Mouse (Mus musculus): Measurements from ENCODE around the gene Far2. TPM values are rescaled to one million over a fixed set of nuclear protein-coding genes. Genes with fewer than 3 reads are reported as not detected.

The Far2 gene
- polyA plus RNA-seq, 1 experiment from 2014 or later, result 1.4 TPM

DNA sequence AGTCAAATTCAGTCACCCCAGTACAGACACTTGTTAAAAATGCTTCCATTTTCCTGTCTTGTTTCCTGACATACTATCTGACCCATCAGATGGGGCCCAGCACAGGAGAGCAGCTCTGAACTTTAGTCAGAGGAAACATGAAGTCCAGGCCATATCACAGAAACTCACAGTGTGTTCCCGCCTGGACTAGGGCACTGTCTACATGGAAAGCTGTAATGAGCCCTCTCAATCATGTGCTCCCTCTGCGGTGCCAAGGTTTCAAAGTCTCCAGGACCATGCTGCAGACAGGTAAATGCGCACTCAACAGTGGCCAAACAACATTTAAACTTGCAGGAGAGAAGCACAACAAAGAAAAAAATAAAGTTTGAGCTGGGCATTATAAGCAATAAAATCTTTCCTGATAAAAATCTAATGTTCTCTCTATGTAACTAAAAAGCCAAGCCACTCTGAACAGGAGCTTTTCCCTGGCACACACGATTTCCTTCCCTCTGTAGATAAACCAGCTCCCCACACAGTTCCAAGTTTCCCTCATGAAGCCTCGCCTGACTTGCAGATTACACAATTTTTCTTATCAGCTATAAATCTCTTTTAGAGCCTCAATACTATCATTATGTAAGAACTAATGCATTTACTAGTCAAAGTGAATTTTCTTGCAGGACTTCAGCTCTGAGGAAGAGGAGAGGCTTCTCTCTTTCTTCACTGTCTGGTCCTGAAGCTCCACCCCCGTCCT lies 147.1 kb downstream of the Far2 start:
- no peak overlapping the region for H3K9ac ChIP-seq
- ATAC-seq (ENCODE audit: extremely low read depth, insufficient number of reproducible peaks, low FRiP score, low TSS enrichment), result no peak
- H3K27ac ChIP-seq (replicated peaks), result no peak overlapping the region
- no peaks in the 10 kb centered on the region for H3K9me3 ChIP-seq
- no peak overlapping the region for H3K4me3 ChIP-seq
- H3K4me2 ChIP-seq, result no peak overlapping the region
- peaks cover 84% of the 10 kb centered on the region for H3K36me3 ChIP-seq
- H3K27me3 ChIP-seq (replicated peaks), result no peaks in the 10 kb centered on the region
- WGBS, result 81% methylated on average over 6 of the region's 6 CpGs
- no peaks in the 10 kb centered on the region for H3K4me1 ChIP-seq

DNA sequence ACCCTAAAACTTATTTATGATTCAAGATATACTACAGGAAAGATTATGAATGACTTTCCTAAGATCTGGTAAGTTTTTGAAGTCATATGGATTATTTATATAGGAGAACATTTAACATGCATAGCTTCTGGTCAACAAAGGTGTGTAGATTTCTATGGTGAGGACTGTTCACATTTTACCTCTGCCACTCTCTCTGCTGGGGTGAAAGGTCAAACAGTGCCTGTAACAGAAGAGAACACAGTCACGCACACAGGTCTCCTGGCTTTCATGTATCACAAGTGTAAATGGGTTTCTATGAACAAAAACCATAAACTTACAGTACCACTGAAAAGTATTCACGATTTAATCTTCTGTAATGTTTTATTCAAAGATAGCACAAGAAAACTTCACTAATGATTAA lies 152.1 kb downstream of the Far2 start:
- Histone ChIP-seq H3K27ac (replicated peaks) (no peak overlapping the region), H3K4me3 (no peak overlapping the region), H3K4me1 (no peaks in the 10 kb centered on the region), H3K36me3 (peaks cover 83% of the 10 kb centered on the region), H3K9me3 (no peaks in the 10 kb centered on the region), H3K4me2 (no peak overlapping the region), H3K9ac (no peak overlapping the region), H3K27me3 (replicated peaks) (no peaks in the 10 kb centered on the region)
- 83% methylated on average over 2 of the region's 2 CpGs for WGBS
- ATAC-seq (ENCODE audit: extremely low read depth, insufficient number of reproducible peaks, low FRiP score, low TSS enrichment), result no peak

DNA sequence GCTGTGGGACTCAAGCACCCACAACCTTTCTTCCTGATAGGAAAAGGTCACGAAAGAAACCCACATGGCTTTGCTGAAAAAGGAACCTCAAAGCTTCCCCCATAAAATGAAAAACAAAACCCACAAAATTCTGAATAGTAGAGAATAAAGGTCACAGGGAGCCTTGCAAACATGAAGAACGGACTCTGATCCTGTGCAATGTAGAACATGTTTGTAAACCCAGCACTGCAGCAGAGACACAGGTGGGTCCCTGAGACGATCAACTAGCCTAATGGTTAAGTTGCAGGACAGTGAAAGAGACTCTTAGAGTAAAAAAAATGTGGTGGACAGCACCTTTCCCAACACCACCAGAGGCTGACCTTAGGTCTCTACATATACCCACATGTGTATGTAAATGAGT lies 152.7 kb downstream of the Far2 start:
- H3K4me2 ChIP-seq, result no peak overlapping the region
- 90% methylated on average over 3 of the region's 3 CpGs for WGBS

DNA sequence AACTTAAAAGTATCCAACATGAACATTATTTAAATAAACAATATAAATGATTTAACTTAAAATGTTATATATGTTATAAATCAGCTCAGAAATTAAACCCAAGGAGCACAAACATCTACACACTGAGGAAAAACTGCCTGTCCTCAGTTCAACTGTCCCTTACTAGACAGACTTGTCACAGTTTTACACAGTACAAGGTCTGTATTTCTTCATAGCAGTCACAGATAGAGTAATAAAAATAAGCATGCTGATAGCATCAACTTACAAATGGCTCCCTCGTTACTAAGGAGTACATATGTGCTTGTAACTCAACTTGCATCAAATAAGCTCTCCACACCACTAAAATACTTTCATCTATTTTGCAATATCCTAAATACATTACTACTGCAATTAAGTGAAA lies 158.1 kb downstream of the Far2 start:
- no peak for ATAC-seq (ENCODE audit: extremely low read depth, insufficient number of reproducible peaks, low FRiP score, low TSS enrichment)
- H3K27ac ChIP-seq (replicated peaks), result no peak overlapping the region
- no peak overlapping the region for H3K9ac ChIP-seq
- H3K4me3 ChIP-seq, result no peak overlapping the region
- WGBS, result 64% methylated on average over 1 of the region's 1 CpGs
- H3K27me3 ChIP-seq (replicated peaks), result no peaks in the 10 kb centered on the region
- H3K4me2 ChIP-seq, result no peak overlapping the region
- peaks cover 45% of the 10 kb centered on the region for H3K36me3 ChIP-seq
- H3K9me3 ChIP-seq, result no peaks in the 10 kb centered on the region
- peaks cover 14% of the 10 kb centered on the region for H3K4me1 ChIP-seq

More for the DNA sequence above, 152.7 kb downstream of the Far2 start:
- no peak for ATAC-seq (ENCODE audit: extremely low read depth, insufficient number of reproducible peaks, low FRiP score, low TSS enrichment)
- Histone ChIP-seq H3K9me3 (no peaks in the 10 kb centered on the region), H3K4me3 (no peak overlapping the region), H3K36me3 (peaks cover 80% of the 10 kb centered on the region), H3K4me1 (no peaks in the 10 kb centered on the region), H3K27ac (replicated peaks) (no peak overlapping the region), H3K9ac (no peak overlapping the region), H3K27me3 (replicated peaks) (no peaks in the 10 kb centered on the region)

DNA sequence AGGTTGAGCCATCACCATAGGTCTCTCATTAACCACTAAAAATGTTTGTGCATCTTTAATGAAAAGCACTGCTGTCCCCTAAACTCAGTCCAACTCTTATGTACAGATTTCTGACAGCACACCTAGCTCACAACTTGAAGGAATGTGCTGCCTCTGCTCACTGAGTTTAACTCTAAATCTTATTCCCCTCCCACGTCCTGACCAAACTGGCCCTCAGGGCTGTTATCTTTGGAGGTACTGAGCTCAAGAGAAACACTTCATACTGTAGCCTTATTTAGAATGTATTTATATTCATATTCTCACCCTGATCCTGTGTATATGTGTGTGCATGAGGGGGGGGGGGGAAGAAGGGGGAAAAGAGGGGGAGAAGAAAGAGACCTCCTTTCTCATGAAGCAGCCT lies 160.5 kb downstream of the Far2 start:
- no peak overlapping the region for H3K4me3 ChIP-seq
- no peak for ATAC-seq (ENCODE audit: extremely low read depth, insufficient number of reproducible peaks, low FRiP score, low TSS enrichment)
- 29% methylated on average over 1 of the region's 1 CpGs for WGBS
- H3K27me3 ChIP-seq (replicated peaks), result no peaks in the 10 kb centered on the region
- no peak overlapping the region; the same call in 1 of the 2 replicates for H3K9ac ChIP-seq
- no peaks in the 10 kb centered on the region for H3K9me3 ChIP-seq
- H3K36me3 ChIP-seq, result peaks cover 26% of the 10 kb centered on the region
- H3K27ac ChIP-seq (replicated peaks), result no peak overlapping the region
- H3K4me2 ChIP-seq, result no peak overlapping the region
- H3K4me1 ChIP-seq, result peaks cover 25% of the 10 kb centered on the region

DNA sequence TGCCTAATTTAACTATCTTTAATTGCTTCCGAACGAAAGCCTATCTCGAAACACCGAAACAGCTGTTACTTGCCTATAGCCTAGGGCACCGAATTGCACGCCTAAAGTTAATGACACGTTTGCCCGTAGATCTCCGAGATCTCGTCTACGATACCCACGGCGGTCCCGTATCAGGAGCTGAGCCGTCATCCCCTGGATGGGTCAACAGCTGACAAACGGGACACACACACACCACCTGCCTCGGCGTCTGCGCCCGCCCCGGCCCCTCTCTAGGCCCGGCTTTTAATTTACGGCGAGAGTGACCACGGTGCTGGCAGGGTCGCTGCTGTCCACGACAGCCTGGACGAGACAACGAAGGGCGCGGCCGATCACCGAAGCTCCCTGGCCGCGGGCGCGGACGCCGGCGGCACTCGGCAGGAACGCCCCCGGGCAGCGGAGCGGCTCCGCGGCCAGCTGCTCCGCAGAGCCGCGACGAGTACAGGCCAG lies 164.4 kb downstream of the Far2 start:
- no peaks in the 10 kb centered on the region for H3K27me3 ChIP-seq (replicated peaks)

DNA sequence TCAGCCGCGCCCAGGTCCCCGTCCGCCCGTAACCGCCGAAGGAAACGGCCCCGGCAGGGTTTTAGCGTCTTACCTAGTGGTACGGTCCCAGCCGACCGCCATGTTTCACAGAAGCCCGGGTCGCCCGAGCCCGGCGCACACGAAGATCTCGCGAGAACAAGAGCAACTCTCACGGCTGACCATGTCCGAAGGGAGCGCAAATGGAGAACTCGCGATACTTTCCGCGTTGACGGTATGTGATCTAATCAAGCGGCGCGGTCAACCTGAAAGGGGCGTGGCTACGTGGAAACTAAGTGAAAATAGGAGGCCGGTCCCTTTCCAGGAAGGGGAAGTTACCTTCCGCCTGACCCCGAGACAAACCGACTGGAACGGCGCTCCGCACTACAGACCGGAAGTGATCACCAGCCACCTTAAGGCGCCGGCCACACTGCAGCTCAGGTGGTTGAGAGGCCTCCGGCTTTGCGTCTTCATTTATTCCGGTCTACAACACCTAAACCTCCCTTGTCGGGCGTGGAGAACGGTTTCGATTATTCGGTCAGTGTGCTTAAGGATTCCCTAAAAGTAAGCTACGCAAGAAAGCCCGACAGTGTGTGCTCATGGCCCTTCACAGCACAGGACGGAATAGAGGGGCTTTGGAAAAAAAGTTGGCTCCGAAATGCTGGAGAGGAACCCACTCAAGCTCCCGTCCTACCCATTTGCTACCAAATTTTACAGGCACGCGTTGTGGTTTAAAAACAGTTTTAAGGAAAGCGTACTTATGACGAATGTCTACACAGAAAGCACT lies 165.0 kb downstream of the Far2 start, which contains the start of gene Ergic2:
Gene Ergic2, minus strand, starts transcription at position 478 of the 784 bp plus-strand sequence.
- Histone ChIP-seq H3K4me1 (peaks cover 37% of the 10 kb centered on the region), H3K27me3 (replicated peaks) (no peaks in the 10 kb centered on the region), H3K27ac (replicated peaks) (peak within 1 kb of the TSS; percentile 88), H3K36me3 (peaks cover 2% of the 10 kb centered on the region; the same call in 1 of the 2 replicates), H3K4me3 (peak within 1 kb of the TSS; percentile 95), H3K9me3 (no peaks in the 10 kb centered on the region), H3K4me2 (peak within 1 kb of the TSS; percentile 87), H3K9ac (peak within 1 kb of the TSS; percentile 98)
- peak; percentile 97 for ATAC-seq (ENCODE audit: extremely low read depth, insufficient number of reproducible peaks, low FRiP score, low TSS enrichment)
- under 1% methylated on average over 61 of the region's 61 CpGs for WGBS

More for the DNA sequence above, 164.4 kb downstream of the Far2 start:
- peak; percentile 67 for ATAC-seq (ENCODE audit: extremely low read depth, insufficient number of reproducible peaks, low FRiP score, low TSS enrichment)
- Histone ChIP-seq H3K9me3 (no peaks in the 10 kb centered on the region), H3K4me3 (peak overlapping the region; percentile 95), H3K27ac (replicated peaks) (peak overlapping the region; percentile 88), H3K9ac (peak overlapping the region; percentile 98), H3K4me2 (peak overlapping the region; percentile 87), H3K4me1 (peaks cover 39% of the 10 kb centered on the region), H3K36me3 (peaks cover 1% of the 10 kb centered on the region; the same call in 1 of the 2 replicates)
- WGBS, result under 1% methylated on average over 51 of the region's 51 CpGs

DNA sequence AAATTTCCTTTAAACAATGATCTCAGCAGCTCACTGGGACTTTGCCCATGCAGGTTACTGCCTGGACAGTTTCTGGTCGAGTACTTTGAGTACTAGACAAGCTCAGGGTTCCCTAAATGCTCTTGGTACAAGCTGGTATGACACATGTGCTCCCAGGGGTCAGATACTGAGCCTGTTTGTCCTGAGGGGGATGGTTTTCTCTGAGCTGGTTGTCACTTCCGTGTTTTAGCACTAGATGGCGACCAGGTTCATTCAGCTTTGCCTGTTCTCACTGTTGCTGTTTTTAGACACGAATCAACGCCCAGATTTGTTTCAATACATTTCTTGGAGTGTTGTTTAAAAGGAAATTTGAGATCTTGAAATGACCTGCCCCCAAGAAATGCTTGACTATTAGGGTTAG lies 167.7 kb downstream of the Far2 start:
- Histone ChIP-seq H3K4me2 (no peak overlapping the region), H3K4me3 (no peak overlapping the region), H3K9me3 (no peaks in the 10 kb centered on the region), H3K27me3 (replicated peaks) (no peaks in the 10 kb centered on the region), H3K27ac (replicated peaks) (no peak overlapping the region), H3K36me3 (peaks cover 2% of the 10 kb centered on the region; the same call in 1 of the 2 replicates), H3K9ac (0 out of 2 replicates have a peak overlapping the region, but pooled peaks have one; percentile 16), H3K4me1 (peaks cover 25% of the 10 kb centered on the region)
- no peak for ATAC-seq (ENCODE audit: extremely low read depth, insufficient number of reproducible peaks, low FRiP score, low TSS enrichment)
- 5% methylated on average over 5 of the region's 5 CpGs for WGBS

DNA sequence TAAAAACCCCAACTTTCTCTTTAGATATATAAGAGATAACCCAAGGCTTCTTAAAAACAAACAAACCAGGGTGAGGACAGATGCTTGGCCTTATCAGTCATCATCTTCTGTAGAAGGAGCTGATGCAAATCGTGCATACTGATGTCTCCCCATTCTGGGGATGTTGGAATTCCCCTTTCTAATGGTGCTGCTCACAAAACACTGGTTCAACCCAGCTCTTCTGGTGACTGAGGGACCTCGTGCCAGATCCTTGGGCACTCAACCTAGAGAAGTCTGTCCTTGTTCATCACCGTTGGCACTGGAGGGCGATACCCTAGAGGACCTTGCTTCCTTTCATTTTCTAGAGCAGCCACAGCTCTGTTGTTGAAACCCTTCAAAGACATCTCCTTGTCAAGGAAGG lies 169.7 kb downstream of the Far2 start:
- H3K36me3 ChIP-seq, result peaks cover 2% of the 10 kb centered on the region; the same call in 1 of the 2 replicates
- H3K4me1 ChIP-seq, result peaks cover 15% of the 10 kb centered on the region
- H3K9me3 ChIP-seq, result no peaks in the 10 kb centered on the region
- no peak overlapping the region for H3K9ac ChIP-seq
- no peak for ATAC-seq (ENCODE audit: extremely low read depth, insufficient number of reproducible peaks, low FRiP score, low TSS enrichment)
- H3K27ac ChIP-seq (replicated peaks), result no peak overlapping the region
- H3K4me3 ChIP-seq, result no peak overlapping the region
- WGBS, result 84% methylated on average over 4 of the region's 4 CpGs
- H3K27me3 ChIP-seq (replicated peaks), result no peaks in the 10 kb centered on the region
- no peak overlapping the region for H3K4me2 ChIP-seq

DNA sequence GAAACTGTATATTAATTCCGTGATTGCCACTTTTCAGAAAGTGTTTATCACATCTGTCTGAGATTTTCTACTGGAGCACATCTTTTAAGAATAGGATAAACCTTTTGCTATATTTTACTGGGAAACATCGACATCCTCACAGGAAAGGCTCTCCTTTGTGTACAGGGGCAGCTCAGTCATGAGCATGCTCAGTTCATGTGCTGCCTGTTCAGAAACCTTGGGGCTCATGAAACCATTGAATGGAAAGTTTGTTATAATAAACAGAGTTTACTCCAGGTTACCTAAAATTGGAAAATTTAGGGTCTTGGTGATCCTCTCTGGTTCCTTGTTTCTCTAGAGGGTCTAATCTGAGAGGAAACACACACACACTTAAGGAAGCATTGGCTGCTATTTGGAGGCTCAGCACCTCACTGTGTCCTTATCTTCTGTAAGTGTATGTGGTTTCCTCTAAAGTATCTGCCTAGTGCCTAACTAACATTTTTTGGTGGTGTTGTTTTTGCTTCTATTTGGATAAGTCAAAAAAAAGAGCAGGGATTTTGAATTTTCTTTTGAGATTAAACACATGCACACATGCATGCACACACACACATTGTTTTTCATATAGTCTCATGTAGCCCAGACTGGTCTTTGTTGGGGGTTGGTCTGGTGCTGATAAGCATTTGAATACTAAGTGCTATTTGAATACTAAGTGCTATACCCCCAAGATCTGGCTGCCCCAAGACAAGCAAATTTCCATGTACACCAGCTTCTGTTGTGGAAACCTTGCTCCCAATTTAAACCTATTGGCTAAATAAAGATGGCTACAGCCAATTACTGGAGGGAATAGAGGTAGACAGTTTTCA lies 171.4 kb downstream of the Far2 start:
- Histone ChIP-seq H3K36me3 (peaks cover 2% of the 10 kb centered on the region; the same call in 1 of the 2 replicates), H3K9me3 (no peaks in the 10 kb centered on the region), H3K4me1 (peaks cover 5% of the 10 kb centered on the region), H3K4me2 (no peak overlapping the region), H3K27me3 (replicated peaks) (no peaks in the 10 kb centered on the region), H3K4me3 (no peak overlapping the region), H3K9ac (no peak overlapping the region), H3K27ac (replicated peaks) (no peak overlapping the region)
- 71% methylated on average over 2 of the region's 2 CpGs for WGBS
- ATAC-seq (ENCODE audit: extremely low read depth, insufficient number of reproducible peaks, low FRiP score, low TSS enrichment), result no peak

DNA sequence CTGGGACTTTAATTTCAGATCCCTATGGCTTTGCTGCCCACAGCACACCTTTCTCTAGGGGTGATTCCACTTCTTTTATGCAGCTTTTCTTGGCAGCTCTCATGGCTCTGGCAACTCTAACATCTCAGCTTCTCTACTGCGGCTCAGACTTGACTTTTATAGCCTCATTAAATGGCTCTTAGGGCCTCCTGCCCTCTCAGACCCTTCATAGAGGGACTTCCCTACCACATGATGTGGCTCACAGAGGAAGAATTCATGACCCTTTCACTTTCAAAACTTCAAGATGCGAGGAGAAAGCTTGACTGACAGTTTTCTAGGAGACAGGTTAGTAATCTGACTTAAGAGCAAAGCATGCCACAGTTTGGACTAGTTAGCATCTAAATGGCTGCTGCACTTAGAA lies 175.6 kb downstream of the Far2 start:
- Histone ChIP-seq H3K36me3 (no peaks in the 10 kb centered on the region), H3K27ac (replicated peaks) (no peak overlapping the region), H3K4me3 (no peak overlapping the region), H3K9ac (no peak overlapping the region), H3K4me2 (no peak overlapping the region), H3K4me1 (no peaks in the 10 kb centered on the region), H3K27me3 (replicated peaks) (no peaks in the 10 kb centered on the region), H3K9me3 (no peaks in the 10 kb centered on the region)
- ATAC-seq (ENCODE audit: extremely low read depth, insufficient number of reproducible peaks, low FRiP score, low TSS enrichment), result no peak
- WGBS, result 74% methylated on average over 2 of the region's 2 CpGs
